Mouse (Mus musculus): ENCODE results near the gene Ncs1. TPM values are rescaled to one million over a fixed set of nuclear protein-coding genes. Genes with fewer than 3 reads are reported as not detected.

The Ncs1 gene
- polyA plus RNA-seq, 1 experiment from 2014 or later: 29.7 TPM

- POLR2A ChIA-PET: no interaction called here
- no peak for ATAC-seq
- in situ Hi-C loops (cut with MboI; ENCODE audit: low pct_unique_long_range_greater_than_20kb): no loop called here
Measured at GRCm38 (mm10) chr2:31244216-31244615, 1.4 kb upstream of the Ncs1 start.

GRCm38 (mm10) chr2:31245051-31245450 lies 572 bp upstream of the Ncs1 start:
- ChIA-PET POLR2A (no interaction called here), CTCF (no interaction called here)
- H3K27me3 ChIP-seq: no peaks in the 10 kb centered on the region
- in situ Hi-C loops (cut with MboI; ENCODE audit: low pct_unique_long_range_greater_than_20kb): no loop called here
- DNase-seq (ENCODE audit: low read depth, low spot score) (no peak), ATAC-seq (no peak)
- TF ChIP-seq CTCF (IDR thresholded peaks at IDR 0.05): no peak

More at GRCm38 (mm10) chr2:31244216-31244615, 1.4 kb upstream of the Ncs1 start:
- DNase-seq (ENCODE audit: low read depth, low spot score): no peak
- H3K27me3 ChIP-seq: no peaks in the 10 kb centered on the region
- CTCF ChIA-PET: no interaction called here
- no peak for TF ChIP-seq CTCF (IDR thresholded peaks at IDR 0.05)

- in situ Hi-C loops (cut with MboI; ENCODE audit: low pct_unique_long_range_greater_than_20kb): no loop called here
- ChIA-PET CTCF (interaction anchor here (1.7 kb wide), 1 partner anchor 45 kb away, joined by 5 read pairs; no protein-coding TSS in a partner anchor), POLR2A (interaction anchor here (0.8 kb wide), 1 partner anchor 10 kb away, joined by 3 read pairs; no protein-coding TSS in a partner anchor)
Measured at GRCm38 (mm10) chr2:31246251-31246971, 788 bp downstream of the Ncs1 start.

GRCm38 (mm10) chr2:31248856-31249255 lies 3.2 kb downstream of the Ncs1 start:
- no peak for TF ChIP-seq CTCF (IDR thresholded peaks at IDR 0.05)
- in situ Hi-C loops (cut with MboI; ENCODE audit: low pct_unique_long_range_greater_than_20kb): no loop called here
- H3K27me3 ChIP-seq: no peaks in the 10 kb centered on the region
- ChIA-PET CTCF (interaction anchor here (0.8 kb wide), 1 partner anchor 43 kb away, joined by 4 read pairs; no protein-coding TSS in a partner anchor), POLR2A (no interaction called here)
- DNase-seq (ENCODE audit: low read depth, low spot score) (no peak), ATAC-seq (no peak)

More at GRCm38 (mm10) chr2:31246251-31246971, 788 bp downstream of the Ncs1 start:
- no peak for TF ChIP-seq CTCF (IDR thresholded peaks at IDR 0.05)
- H3K27me3 ChIP-seq: no peaks in the 10 kb centered on the region
- ATAC-seq: peak; percentile 12
- no peak for DNase-seq (ENCODE audit: low read depth, low spot score)

- H3K27me3 ChIP-seq: no peaks in the 10 kb centered on the region
- POLR2A ChIA-PET: no interaction called here
- no peak for TF ChIP-seq CTCF (IDR thresholded peaks at IDR 0.05)
- ATAC-seq (no peak), DNase-seq (ENCODE audit: low read depth, low spot score) (no peak)
- CTCF ChIA-PET: interaction anchor here (1.8 kb wide), 1 partner anchor 12 kb away, joined by 4 read pairs; no protein-coding TSS in a partner anchor
- in situ Hi-C loops (cut with MboI; ENCODE audit: low pct_unique_long_range_greater_than_20kb): no loop called here
Measured at GRCm38 (mm10) chr2:31252167-31252566, 6.5 kb downstream of the Ncs1 start.

- no peak for ATAC-seq
- no peak for TF ChIP-seq CTCF (IDR thresholded peaks at IDR 0.05)
- DNase-seq (ENCODE audit: low read depth, low spot score): no peak
- no peaks in the 10 kb centered on the region for H3K27me3 ChIP-seq
- CTCF ChIA-PET: interaction anchor here (0.6 to 2.6 kb wide), 4 partner anchors 11 to 38 kb away, joined by 3 to 19 read pairs (median 4); no protein-coding TSS in a partner anchor
- in situ Hi-C loops (cut with MboI; ENCODE audit: low pct_unique_long_range_greater_than_20kb): no loop called here
- POLR2A ChIA-PET: no interaction called here
Measured at GRCm38 (mm10) chr2:31253463-31253862, 7.8 kb downstream of the Ncs1 start.

- no peak for DNase-seq (ENCODE audit: low read depth, low spot score)
- ATAC-seq: no peak
- in situ Hi-C loops (cut with MboI; ENCODE audit: low pct_unique_long_range_greater_than_20kb): no loop called here
- CTCF ChIA-PET: interaction anchor here (0.7 to 2.6 kb wide), 5 partner anchors 11 to 187 kb away, joined by 3 to 19 read pairs (median 3); no protein-coding TSS in a partner anchor
- no peaks in the 10 kb centered on the region for H3K27me3 ChIP-seq
- TF ChIP-seq CTCF (IDR thresholded peaks at IDR 0.05): no peak
- POLR2A ChIA-PET: no interaction called here
Measured at GRCm38 (mm10) chr2:31254806-31255205, 9.2 kb downstream of the Ncs1 start.

- ChIA-PET POLR2A (interaction anchor here (0.7 to 1.1 kb wide), 3 partner anchors 10 to 41 kb away, joined by 3 read pairs; no protein-coding TSS in a partner anchor), CTCF (interaction anchor here (1.0 to 4.0 kb wide), 6 partner anchors 8 to 39 kb away, joined by 3 to 19 read pairs (median 4); no protein-coding TSS in a partner anchor)
- in situ Hi-C loops (cut with MboI; ENCODE audit: low pct_unique_long_range_greater_than_20kb): no loop called here
- ATAC-seq (peak; percentile 40), DNase-seq (ENCODE audit: low read depth, low spot score) (no peak)
- no peaks in the 10 kb centered on the region for H3K27me3 ChIP-seq
- no peak for TF ChIP-seq CTCF (IDR thresholded peaks at IDR 0.05)
Measured at GRCm38 (mm10) chr2:31255952-31256938, 10.6 kb downstream of the Ncs1 start.

- DNase-seq (ENCODE audit: low read depth, low spot score): no peak
- no peak for ATAC-seq
- no peak for TF ChIP-seq CTCF (IDR thresholded peaks at IDR 0.05)
- CTCF ChIA-PET: interaction anchor here (1.0 to 4.0 kb wide), 4 partner anchors 9 to 38 kb away, joined by 3 to 12 read pairs (median 4); no protein-coding TSS in a partner anchor
- no peaks in the 10 kb centered on the region for H3K27me3 ChIP-seq
- POLR2A ChIA-PET: no interaction called here
- in situ Hi-C loops (cut with MboI; ENCODE audit: low pct_unique_long_range_greater_than_20kb): no loop called here
Measured at GRCm38 (mm10) chr2:31257096-31257495, 11.5 kb downstream of the Ncs1 start.

GRCm38 (mm10) chr2:31258609-31259366 lies 13.2 kb downstream of the Ncs1 start:
- no peak for TF ChIP-seq CTCF (IDR thresholded peaks at IDR 0.05)
- H3K27me3 ChIP-seq: no peaks in the 10 kb centered on the region
- in situ Hi-C loops (cut with MboI; ENCODE audit: low pct_unique_long_range_greater_than_20kb): no loop called here
- ChIA-PET CTCF (interaction anchor here (1.0 to 4.0 kb wide), 2 partner anchors 9 to 33 kb away, joined by 4 to 12 read pairs; no protein-coding TSS in a partner anchor), POLR2A (no interaction called here)
- DNase-seq (ENCODE audit: low read depth, low spot score): no peak
- no peak for ATAC-seq
